In genomic region chr2:101797166-101797900, GRCm38 (mm10) we compare ENCODE assay signal across 8 mouse cellular contexts.
DNase-seq lines count a peak whose midpoint lies in the region; ATAC-seq and TF ChIP-seq lines count a peak whose summit lies in the region.

No protein-coding gene starts in this region.

- H3K9me3 ChIP-seq in intestine, embryonic 15.5 days: no peaks in the 10 kb centered on the region
- H3K9me3 ChIP-seq in liver, postnatal 0 days (ENCODE audit: low read length): no peaks in the 10 kb centered on the region
- H3K9me3 ChIP-seq in neural tube, embryonic 12.5 days: no peaks in the 10 kb centered on the region

- no peak for TF ChIP-seq EP300 in liver, postnatal 0 days (IDR thresholded peaks at IDR 0.05; ENCODE audit: low read depth)

- H3K27me3 ChIP-seq in cerebellum, adult 2 months (ENCODE audit: control insufficient read depth, insufficient read depth, low read length): no peaks in the 10 kb centered on the region; the same call in 1 of the 2 replicates
- H3K27me3 ChIP-seq in intestine, embryonic 15.5 days (replicated peaks): no peaks in the 10 kb centered on the region
- H3K27me3 ChIP-seq in liver, postnatal 0 days (ENCODE audit: insufficient read depth, low read length): 0 out of 2 replicates have a peak, but pooled peaks cover 8% of the 10 kb centered on the region
- peaks cover 13% of the 10 kb centered on the region for H3K27me3 ChIP-seq in neural tube, embryonic 12.5 days (replicated peaks)

- peak overlapping the region; percentile 50 for H3K9ac ChIP-seq in intestine, embryonic 15.5 days
- H3K9ac ChIP-seq in liver, postnatal 0 days (replicated peaks): peak overlapping the region; percentile 63
- peak overlapping the region; percentile 53 for H3K9ac ChIP-seq in neural tube, embryonic 12.5 days

- no peak for ATAC-seq in cerebellum, adult (ENCODE audit: insufficient number of reproducible peaks, low FRiP score, low TSS enrichment)
- peak; percentile 31 for ATAC-seq in granulocyte monocyte progenitor cell, adult 5-6 weeks (replicated peaks; ENCODE audit: poor library complexity, severe bottlenecking)
- ATAC-seq in intestine, embryonic 15.5 days: peak; percentile 65
- ATAC-seq in liver, postnatal 0 days: peak; percentile 59
- ATAC-seq in neural tube, embryonic 12.5 days (ENCODE audit: low FRiP score, low read depth): peak; percentile 73

- 1% methylated on average over 49 of the region's 49 CpGs for WGBS in cerebellum, adult 2 months
- WGBS in intestine, embryonic 15.5 days: under 1% methylated on average over 49 of the region's 49 CpGs
- WGBS in liver, postnatal 0 days (ENCODE audit: insufficient replicate concordance): under 1% methylated on average over 48 of the region's 49 CpGs
- WGBS in neural tube, embryonic 12.5 days: under 1% methylated on average over 49 of the region's 49 CpGs

- TF ChIP-seq CTCF in cerebellum, adult 2 months (IDR thresholded peaks at IDR 0.05; ENCODE audit: borderline replicate concordance, insufficient read depth, low read depth, low read length): no peak
- no peak for TF ChIP-seq CTCF in liver, postnatal 0 days (IDR thresholded peaks at IDR 0.05; ENCODE audit: low read depth)

- no peak for TF ChIP-seq POLR2A in cerebellum, adult 2 months (IDR thresholded peaks at IDR 0.05; ENCODE audit: borderline replicate concordance, insufficient read depth, low read length)

- no peaks in the 10 kb centered on the region for H3K4me1 ChIP-seq in cerebellum, adult 2 months (ENCODE audit: control insufficient read depth, insufficient read depth, low read length)
- peaks cover 11% of the 10 kb centered on the region; the same call in 1 of the 2 replicates for H3K4me1 ChIP-seq in intestine, embryonic 15.5 days (replicated peaks)
- H3K4me1 ChIP-seq in liver, postnatal 0 days (ENCODE audit: insufficient read depth): peaks cover 18% of the 10 kb centered on the region
- H3K4me1 ChIP-seq in neural tube, embryonic 12.5 days: peaks cover 17% of the 10 kb centered on the region

- no peak overlapping the region for H3K27ac ChIP-seq in cerebellum, adult 2 months (ENCODE audit: insufficient read depth, low read length)
- H3K27ac ChIP-seq in intestine, embryonic 15.5 days: peak overlapping the region; percentile 41
- peak overlapping the region; percentile 5; the same call in 1 of the 2 replicates for H3K27ac ChIP-seq in liver, postnatal 0 days (ENCODE audit: low read depth)
- H3K27ac ChIP-seq in neural tube, embryonic 12.5 days: no peak overlapping the region

- H3K36me3 ChIP-seq in intestine, embryonic 15.5 days: no peaks in the 10 kb centered on the region
- no peaks in the 10 kb centered on the region for H3K36me3 ChIP-seq in liver, postnatal 0 days (replicated peaks; ENCODE audit: insufficient read depth, low read length)
- no peaks in the 10 kb centered on the region for H3K36me3 ChIP-seq in neural tube, embryonic 12.5 days

- peak overlapping the region; percentile 87 for H3K4me2 ChIP-seq in intestine, embryonic 15.5 days (replicated peaks)
- H3K4me2 ChIP-seq in liver, postnatal 0 days (ENCODE audit: low read depth, low read length): peak overlapping the region; percentile 89
- peak overlapping the region; percentile 81 for H3K4me2 ChIP-seq in neural tube, embryonic 12.5 days (replicated peaks)

- DNase-seq in cerebellum, adult 2 months: no peak
- DNase-seq in adrenal gland, postnatal 36 days: peak; percentile 42 to 57
- peak; percentile 36 for DNase-seq in liver, postnatal 0 days
- DNase-seq in urinary bladder, adult 2 months (ENCODE audit: low spot score): peak; percentile 24

- peak overlapping the region; percentile 15 for H3K4me3 ChIP-seq in cerebellum, adult 2 months (replicated peaks; ENCODE audit: insufficient read depth, low read depth, low read length)
- peak overlapping the region; percentile 60 for H3K4me3 ChIP-seq in intestine, embryonic 15.5 days (replicated peaks)
- peak overlapping the region; percentile 57 for H3K4me3 ChIP-seq in liver, postnatal 0 days (ENCODE audit: low read depth, low read length)
- peak overlapping the region; percentile 44 for H3K4me3 ChIP-seq in neural tube, embryonic 12.5 days

Comparison
In these comparisons a context has a peak if more than half of its experiments do, and no peak if none do; other contexts are left out.
1. DNase-seq: peak in adrenal gland, postnatal 36 days (2 of 2), liver, postnatal 0 days (single experiment) and urinary bladder, adult 2 months (single experiment); none in cerebellum, adult 2 months (0 of 2).
2. H3K27ac ChIP-seq: peak in intestine, embryonic 15.5 days (single experiment) and liver, postnatal 0 days (single experiment); none in cerebellum, adult 2 months (single experiment) and neural tube, embryonic 12.5 days (single experiment).
3. Peak in every context shown above with its lines, with median percentiles within 50 percentile points of each other: H3K4me3 ChIP-seq, H3K4me2 ChIP-seq and H3K9ac ChIP-seq.